Mouse (Mus musculus): ENCODE data around the gene Wfikkn1.
"Not testable (repeated sequence)": the region's sequence is repeated elsewhere in the genome, so short reads cannot be mapped to it uniquely, and the experiment has no call there.

Wfikkn1 gene

DNA sequence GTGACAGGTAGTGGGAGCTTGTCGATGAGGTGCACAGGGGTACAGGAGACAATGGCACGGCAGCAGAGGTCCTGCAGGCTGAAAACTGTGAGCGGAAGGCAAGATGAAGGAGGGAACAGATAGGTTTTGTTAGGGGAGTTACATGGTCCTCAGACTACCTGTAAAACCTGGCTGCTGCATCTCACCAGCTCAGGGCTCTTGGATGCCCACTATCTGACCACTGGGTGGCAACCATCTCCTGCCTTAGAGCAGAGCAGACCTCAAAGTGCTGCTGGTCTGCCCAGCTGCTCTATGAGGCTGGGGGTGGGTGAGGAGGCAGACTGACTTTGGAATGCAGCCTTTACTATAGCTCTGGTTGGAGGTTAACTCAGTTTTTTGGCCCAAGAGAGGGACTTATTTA lies 3.2 kb upstream of the Wfikkn1 start:
- DNase-seq (ENCODE audit: low spot score), result no peak

DNA sequence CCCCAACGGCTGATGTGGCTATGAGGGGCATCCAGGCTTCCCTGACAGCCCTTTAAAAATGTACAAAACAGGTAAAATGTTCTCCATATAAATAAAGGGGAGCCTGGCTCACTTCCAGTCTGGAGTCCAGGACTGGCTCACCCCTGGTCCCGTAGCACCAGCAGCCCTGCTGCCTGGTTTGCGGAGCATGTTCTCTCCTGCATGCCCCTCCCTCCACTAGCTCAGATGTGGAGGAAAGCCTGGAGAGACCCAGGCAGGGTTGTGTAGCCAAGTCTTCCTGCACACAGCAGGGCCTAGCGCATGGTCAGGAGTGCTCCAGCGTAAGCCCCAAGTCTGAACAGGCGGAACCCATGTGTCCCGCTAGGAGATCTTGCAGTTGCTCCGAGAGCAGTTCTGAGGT lies 2.6 kb upstream of the Wfikkn1 start:
- no peak for DNase-seq (ENCODE audit: low spot score)

DNA sequence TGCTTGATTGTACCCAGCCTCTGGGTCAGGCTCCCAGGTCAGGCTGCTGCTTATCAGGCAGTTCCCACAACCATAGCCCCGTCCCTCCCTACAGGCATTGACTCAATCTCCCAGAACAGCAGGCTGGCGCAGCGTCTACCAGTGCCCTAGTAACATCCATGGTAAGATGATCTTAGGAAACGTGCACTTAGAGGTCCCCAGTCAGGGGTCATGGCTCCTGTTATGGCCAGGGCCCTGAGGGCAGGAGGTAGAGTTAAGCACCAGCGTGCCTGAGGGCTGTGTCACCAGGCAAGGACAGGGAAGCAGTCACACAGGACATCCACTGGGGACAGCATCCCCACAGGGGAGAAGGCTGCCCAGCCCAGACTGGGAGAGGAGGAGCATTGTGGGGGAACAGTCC lies 1.6 kb upstream of the Wfikkn1 start:
- peak; percentile 67 for DNase-seq (ENCODE audit: low spot score)

DNA sequence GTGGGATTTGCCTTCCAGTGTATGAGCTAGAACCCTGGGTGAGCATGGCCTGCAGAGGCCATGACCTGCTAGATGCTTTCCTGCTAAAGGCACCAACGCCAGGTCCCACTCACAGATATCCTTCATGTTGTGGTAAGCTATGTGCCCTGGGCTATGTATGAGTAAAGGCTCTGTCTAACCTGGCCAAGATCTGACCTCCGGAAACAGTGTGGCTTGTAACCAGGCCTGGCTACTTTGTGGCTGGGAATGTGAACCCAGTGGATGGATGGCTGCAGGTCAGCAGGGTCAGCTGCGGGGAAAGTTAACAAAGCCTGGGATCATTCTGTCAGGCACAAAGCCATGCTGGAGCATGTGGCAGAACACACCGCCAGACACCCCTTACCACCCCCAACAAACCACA lies 1.0 kb upstream of the Wfikkn1 start:
- DNase-seq (ENCODE audit: low spot score), result peak; percentile 88

DNA sequence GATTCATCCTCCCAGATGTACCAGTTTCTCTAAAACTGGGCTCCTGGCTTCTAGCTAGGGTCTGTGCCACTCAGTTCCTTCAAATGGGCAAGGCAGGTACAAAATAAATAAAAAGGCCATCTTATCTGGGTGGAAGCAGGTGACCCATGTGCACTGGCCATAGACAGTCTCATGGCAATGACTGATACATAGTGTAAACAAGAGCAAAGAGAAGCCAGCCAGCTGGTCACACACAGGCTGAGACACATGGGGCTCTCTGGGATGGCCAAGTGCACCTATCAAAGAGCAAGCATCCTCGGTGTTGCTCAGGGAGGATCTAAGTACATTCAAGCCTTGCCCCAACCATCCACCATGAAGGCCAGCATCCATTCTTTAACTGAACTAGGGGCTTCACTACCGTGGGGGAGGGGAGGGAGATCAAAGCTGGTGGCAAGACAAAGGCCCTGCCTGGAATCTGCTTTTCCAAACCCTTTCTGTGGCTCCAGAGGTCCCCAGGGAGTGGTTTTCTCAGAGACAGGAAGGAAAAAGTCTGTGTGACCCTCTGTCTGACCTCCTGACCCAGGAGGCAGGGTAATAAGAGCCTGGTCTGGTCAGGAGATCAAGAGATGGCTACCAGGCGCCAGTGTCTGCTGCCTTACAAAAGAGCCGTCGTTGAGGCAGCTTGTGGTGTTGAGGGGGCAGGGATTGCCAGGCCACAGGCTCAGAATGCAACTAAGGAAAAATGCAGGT lies 419 bp upstream of the Wfikkn1 start:
- peak; percentile 95 for DNase-seq (ENCODE audit: low spot score)

DNA sequence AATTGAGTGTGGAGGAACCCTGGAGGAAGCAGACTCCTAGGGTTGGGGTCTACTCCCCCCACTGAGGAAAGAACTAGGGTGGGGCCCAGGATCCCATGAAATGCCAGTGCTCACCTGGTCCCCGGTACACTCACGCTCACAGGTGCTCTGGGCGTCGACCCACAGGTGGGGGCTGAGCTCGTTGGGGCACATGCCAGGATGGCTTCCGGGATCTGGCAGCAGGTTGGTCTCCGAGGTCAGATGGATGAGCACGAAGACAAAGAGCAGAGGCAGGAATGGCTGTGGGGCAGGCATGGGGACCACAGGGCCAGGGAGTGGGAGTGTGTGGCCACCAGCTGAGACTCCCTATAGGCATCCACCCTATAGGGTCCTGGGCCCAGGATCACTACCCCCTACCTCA lies 908 bp downstream of the Wfikkn1 start:
- DNase-seq (ENCODE audit: low spot score), result no peak

DNA sequence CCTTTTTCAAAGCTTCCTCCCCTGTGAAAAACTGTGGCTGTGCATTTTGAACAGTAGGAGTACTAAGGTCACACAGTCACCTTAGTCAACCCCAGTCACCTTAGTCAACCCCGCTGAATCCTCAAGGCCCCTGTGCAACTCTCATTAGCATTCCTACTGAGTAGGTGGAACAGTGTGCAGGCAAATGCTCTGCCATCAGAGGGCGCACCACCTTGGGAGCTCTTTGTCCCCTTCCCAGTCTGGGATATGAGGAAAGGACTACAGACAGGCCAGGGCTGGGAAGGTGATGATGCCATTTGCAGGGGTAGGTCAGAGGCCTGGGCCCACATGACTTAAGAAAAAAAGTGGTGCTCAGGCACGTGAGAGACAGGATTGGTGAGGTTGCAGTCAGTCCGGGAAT lies 1.4 kb downstream of the Wfikkn1 start:
- DNase-seq (ENCODE audit: low spot score), result peak; percentile 79

DNA sequence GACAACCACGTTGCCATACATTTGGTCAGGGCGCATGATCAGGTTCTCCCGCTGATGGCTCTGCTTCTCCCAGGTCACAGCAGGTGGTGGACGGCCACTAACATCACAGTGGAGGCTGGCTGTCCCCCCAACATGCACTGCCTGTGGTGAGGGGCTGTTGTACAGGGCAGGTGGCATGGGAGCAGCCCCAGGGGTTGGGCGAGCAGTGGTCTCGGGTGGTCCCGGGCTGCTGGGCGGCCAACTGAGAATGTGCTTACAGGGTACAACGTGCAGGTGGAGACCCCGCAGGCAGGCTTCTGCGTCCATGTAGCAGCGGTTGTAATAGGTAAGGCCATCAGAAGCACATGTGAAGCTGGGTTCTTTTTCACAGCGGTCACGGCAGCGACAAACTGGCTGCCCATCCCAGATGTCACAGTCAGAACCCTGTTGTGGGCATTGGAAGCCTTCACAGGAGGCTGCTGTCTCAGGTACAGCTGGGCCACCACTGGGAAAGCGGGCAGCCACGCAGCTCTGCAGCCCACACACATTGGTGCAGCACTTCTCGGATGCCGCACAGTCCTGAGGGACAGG lies 2.0 kb downstream of the Wfikkn1 start:
- no peak for DNase-seq (ENCODE audit: low spot score)

DNA sequence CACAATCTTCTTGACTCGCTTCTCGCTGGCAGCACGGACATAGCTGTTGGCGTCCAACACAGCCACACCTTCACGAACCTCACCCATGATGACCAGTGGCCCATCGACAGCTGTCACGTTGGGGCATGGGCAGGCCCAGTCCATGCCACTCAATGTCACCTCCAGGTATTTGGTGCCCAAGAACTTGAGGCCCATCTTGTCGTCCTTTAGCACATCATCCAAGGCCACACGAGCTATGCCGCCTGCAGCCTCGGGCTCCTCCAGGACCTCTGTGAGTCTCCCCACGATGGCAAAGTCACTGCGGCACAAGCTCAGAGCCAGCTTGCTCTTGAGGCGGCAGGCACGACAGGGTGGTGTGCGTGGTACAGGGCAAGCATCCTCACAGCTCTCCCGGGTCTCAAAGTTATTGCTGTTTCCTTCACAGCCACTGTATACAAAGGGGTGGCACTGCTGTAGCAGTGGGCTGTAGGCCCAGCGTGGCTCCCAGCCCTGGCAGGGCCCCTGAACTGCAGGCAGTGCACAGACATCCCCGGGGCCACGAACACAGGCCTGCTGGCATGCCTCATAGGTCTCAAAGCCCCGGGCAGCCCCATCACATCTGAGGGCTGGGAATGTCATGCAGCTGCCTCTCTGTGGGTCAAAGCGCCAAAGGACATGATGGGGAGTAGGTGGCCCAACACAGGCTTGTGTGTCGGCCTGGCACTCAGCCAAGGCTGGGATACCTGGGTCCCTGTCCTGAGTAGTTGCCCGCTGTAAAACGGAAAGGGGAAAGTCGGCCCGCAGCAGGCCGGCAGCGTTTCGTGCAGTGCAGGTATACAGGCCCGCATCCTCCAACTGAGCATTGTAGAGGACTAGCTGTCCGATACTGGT lies 2.7 kb downstream of the Wfikkn1 start:
- no peak for DNase-seq (ENCODE audit: low spot score)

DNA sequence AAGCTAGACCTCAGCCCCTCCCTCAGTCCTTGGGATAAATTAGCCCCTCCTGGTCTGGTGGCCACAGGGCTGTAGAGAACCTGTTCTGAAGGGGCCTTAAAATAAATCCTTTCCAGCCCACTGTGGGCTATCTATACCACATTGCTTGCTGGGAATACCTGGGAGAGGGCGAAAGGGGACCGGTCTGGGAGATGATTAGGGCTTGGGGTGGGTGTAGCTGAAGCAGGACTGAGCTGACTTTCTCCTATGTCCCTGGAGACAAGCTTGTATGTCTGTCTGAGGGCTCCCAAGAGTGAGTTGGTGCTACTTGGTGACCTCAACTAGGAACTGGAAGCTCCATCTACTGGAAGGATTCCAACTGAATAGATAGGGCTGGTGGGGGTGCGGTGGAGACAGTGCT lies 3.6 kb downstream of the Wfikkn1 start:
- no peak for DNase-seq (ENCODE audit: low spot score)

DNA sequence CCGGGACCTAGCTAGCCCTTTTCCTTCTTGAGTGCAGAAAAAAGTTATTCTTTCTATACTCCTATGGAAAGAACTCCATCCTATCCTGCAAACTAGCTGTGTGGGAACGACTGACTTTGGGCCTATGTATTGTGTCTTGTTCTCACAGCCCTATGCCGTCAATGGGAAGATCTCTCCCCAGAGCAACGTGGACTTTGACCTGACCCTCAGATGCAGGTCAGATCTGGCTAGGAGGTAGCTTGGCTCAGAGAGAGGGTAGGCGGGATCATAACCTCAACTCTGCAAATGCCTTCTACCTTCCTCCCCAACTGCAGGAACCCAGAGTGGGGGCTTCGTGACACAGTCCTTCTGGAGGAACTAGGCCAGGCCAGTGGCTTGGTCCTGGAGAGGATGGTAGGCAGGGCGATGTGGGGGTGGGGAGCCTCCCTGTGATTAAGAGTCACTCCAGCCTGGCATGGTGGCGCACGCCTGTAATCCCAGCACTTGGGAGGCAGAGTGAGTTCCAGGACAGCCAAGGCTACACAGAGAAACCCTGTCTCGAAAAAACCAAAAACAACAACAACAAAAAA lies 4.2 kb downstream of the Wfikkn1 start:
- DNase-seq (ENCODE audit: low spot score), result peak; percentile 30

DNA sequence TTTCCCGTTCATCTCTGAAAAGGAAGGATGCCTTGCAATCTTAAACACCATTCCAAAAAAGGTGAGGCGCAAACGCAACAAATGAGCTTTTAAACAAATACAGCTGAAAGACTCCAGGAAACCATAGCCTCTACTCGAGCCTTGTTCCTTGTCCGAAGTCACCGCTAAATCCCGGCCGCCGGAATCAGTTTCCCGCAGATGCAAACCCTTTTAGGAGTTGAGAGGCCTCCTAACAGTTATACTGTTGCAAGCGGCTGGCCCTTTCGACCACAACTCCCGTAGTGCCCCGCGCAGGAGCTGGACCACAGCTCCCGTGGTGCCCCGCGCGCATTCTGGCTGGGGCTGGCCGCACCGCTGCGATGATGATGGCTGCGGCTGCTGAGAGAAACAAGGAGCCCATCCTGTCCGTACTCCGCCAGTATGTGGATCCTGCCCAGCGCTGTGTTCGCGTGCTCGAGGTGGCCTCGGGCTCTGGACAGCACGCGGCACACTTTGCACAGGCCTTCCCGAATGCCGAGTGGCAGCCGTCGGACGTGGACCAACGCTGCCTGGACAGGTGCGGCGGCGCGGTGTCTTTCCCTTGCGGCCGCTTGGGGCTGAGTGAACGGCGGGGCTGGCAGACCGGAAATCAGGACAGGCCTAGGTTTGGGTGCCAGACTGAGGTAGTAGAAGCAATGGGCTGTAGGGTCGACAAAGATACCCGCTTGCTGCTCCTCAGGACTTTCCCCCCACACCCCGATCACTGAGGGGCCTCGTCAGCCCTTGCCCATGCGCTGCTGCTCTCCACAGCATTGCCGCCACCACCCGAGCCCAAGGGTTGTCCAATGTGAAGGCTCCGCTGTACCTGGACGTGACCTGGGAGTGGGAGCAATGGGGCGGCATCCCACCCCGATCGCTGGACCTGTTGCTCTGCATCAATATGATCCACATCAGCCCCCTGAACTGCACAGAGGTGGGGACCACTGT lies 5.2 kb downstream of the Wfikkn1 start:
- peak; percentile 96 for DNase-seq (ENCODE audit: low spot score)

DNA sequence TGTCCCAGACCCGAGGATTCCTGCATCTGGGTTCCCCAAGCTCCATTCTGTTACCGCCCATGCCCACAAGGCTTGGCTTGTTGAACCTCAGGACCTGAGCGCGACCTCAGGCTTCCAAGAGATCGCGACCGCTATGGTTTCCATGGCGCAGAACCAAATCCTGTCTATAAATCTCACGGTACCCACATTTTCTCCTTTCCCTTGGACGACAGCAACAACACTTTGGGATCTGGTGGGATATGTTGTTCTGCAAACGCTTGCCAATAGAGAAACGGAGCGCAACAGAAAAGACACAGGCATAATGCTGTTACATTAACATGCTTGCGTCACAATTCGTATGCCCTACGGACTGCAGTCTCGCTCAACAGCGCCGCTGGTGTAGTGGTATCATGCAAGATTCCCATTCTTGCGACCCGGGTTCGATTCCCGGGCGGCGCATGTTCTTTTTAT lies 5.9 kb downstream of the Wfikkn1 start, which contains the start of gene Mettl26:
Gene Mettl26, plus strand, starts transcription at position 354 of the 450 bp plus-strand sequence.
- peak; percentile 98 for DNase-seq (ENCODE audit: low spot score)

DNA sequence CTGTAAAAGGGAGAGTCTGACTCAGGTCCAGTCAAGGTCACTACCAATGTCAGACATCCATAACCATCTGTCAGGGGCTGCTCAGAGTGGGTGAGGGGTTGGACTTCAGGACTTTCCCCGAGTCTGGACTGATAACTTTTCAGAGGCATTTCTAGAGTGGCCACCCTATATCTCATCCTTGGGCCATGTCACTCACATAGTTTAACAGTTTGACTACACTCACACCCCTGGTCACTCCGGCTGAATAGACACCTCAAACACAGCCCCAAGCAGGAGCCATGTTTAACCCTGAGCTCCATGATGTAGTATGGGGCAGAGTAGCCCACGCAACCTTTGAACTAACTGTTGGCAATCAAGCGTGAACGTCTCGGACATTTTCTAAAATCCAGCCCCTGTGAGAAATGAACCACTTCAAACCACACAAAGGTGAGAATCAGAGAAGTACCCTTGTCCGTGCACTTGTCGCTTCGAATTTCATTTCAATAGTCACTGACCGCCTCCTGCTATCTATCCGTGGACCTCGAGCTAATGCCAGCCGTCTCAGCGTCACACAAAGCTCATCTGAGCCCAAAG lies 6.4 kb downstream of the Wfikkn1 start:
- DNase-seq (ENCODE audit: low spot score), result no peak

DNA sequence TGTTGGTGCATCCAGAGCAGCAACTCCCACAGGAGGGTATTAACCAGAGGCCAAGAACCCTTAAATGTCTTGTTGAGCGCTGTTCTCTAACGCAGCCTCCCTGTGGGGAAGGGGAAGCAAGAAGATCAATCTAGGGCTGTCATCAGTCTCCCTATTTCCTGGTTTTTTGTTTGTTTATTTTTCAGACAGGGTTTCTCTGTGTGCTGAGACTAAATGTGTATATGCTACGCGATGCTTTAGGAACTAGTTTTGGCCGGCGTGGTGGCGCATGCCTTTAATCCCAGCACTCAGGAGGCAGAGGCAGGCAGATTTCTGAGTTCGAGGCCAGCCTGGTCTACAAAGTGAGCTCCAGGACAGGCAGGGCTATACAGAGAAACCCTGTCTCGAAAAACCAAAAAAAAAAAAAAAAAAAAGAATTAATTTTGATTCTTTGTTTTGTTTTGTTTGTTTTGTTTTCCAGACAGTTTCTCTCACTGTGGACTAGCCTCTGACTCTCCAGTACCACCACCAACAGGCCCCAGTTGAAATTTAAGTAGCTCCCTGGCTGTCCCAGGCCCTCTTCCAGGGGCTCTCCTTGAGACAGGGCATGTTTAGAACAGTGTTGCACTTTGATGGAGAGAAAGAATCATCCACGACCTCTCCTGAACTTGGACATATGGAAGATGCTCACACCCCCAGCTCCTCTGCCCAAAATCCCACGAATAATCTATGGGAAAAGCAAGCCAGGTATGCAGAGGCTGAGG lies 7.1 kb downstream of the Wfikkn1 start:
- no peak for DNase-seq (ENCODE audit: low spot score)

DNA sequence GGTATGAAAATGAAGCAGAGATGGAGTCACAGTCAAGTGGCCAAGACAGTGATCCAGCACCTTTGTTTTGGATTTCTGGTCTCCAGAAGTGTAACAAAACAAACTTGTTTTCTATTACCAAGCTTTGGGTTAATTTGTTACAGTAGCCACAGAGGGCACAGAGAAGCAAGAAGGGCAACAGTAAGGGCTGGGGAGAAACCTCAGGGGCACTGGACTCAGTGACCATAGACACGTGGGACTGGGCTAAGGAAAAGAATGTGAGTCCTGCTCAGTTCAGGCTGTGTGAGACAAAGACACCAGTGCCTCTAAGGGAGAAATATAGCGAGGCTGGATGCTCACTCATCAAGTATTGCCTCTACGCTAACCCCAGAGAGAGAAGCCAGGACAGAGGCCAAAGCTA lies 8.0 kb downstream of the Wfikkn1 start:
- DNase-seq (ENCODE audit: low spot score), result no peak

DNA sequence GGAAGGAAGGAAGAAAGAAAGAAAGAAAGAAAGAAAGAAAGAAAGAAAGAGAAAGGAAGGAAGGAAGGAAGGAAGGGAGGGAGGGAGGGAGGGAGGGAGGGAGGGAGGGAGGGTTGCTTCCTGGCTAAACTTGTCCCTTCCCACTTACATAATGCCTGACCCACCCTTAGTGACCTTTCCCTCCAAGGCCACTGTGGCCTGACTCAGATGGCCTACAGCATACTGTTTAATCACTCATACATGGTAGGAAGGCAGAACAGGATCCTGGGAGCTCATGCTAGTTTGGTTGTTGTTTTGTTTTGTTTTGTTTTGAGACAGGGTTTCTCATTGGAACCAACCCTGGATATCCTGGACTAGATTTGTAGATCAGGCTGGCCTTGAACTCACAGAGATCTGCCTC lies 9.1 kb downstream of the Wfikkn1 start:
- not testable (repeated sequence) for DNase-seq (ENCODE audit: low spot score)

DNA sequence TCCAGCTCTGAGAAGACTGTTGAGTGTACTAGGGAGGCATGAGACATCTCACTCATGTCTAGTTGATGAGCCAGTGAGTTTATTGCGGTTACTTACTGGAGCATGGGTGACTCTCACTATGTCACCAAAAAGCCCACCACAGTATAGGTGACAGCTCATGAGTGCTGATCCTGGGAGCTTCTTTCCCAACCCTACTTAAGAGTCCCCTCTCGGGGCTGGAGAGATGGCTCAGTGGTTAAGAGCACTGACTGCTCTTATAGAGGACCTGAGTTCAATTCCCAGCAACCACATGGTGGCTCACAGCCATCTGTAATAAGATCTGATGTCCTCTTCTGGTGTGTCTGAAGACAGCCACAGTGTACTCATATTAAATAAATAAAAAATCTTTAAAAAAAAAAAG lies 10.7 kb downstream of the Wfikkn1 start:
- no peak for DNase-seq (ENCODE audit: low spot score)

DNA sequence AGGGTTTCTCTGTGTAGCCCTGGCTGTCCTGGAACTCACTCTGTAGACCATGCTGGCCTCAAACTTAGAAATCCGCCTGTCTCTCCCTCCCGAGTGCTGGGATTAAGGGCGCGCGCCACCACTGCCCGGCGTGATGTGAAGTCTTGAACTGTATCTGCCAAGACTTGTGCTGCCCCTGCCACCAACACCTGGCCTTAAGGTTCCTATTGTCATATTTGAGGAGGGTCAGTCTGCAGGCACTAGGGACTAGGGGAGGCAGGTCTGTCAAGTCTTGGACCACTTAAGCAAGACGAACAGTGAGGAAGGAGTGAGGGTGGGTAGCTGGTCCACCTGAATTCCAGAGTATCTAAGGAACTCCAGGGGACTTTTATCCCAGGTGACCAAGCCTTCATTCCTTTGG lies 11.2 kb downstream of the Wfikkn1 start:
- DNase-seq (ENCODE audit: low spot score), result no peak

DNA sequence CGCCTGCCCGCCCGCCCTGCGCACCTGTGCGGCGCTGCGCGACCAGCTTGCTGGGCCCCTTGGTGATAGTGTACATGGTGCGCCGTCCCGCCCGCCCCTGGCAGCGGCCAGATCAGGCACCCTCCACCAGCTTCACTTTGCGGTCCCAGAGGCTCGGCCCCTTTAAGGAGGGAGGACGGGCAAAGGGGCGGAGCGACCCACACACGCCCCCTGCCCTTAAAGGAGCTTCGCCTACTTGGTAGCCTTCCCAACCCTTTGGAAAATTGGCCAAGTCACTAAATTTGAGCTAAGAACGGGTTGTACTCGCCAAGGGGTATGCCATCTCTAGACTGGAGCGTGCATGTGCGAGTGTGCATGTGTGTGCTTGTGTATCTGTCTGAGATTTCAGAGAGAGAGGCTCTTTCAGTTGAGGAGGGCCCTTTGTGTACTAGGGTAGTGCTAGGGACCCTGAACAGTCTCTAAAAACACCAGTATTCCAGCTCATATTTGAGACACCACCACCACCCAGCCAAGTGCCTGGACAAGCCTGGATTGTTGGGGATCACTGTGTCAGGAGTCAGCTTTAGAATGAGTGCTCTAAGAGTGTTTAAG lies 12.0 kb downstream of the Wfikkn1 start, which contains the start of gene Mcrip2:
Gene Mcrip2, minus strand, starts transcription at position 164 of the 591 bp plus-strand sequence.
- DNase-seq (ENCODE audit: low spot score), result peak; percentile 91

Data from embryo, embryonic 10 days (tissue).